Mouse (Mus musculus): ENCODE measurements around the gene Wbp11. TPM values are rescaled to one million over a fixed set of nuclear protein-coding genes. Genes with fewer than 3 reads are reported as not detected.

The Wbp11 gene
- polyA plus RNA-seq (2015; fragmentation: Nextera tagmentation; extraction: Ambion mirVana): 62.5 and 80.2 TPM in 2 replicates

GRCm38 (mm10) chr6:136827881-136828561 is at the start of gene Wbp11:
TSS of gene Wbp11 (minus strand) at chr6:136828233.
- Histone ChIP-seq H3K4me1 (replicated peaks) (peaks cover 16% of the 10 kb centered on the region), H3K27me3 (no peaks in the 10 kb centered on the region), H3K36me3 (peaks cover 23% of the 10 kb centered on the region), H3K9me3 (replicated peaks) (no peaks in the 10 kb centered on the region), H3K4me2 (peak within 1 kb of the TSS; percentile 81), H3K27ac (peak within 1 kb of the TSS; percentile 85), H3K4me3 (replicated peaks) (peak within 1 kb of the TSS; percentile 89), H3K9ac (peak within 1 kb of the TSS; percentile 97)
- WGBS (ENCODE audit: insufficient replicate concordance): under 1% methylated on average over 45 of the region's 45 CpGs
- DNase-seq (peak; percentile 92), ATAC-seq (ENCODE audit: low read depth) (peak; percentile 100)

- H3K27ac ChIP-seq: no peak within 1 kb of the TSS
- no peaks in the 10 kb centered on the region for H3K36me3 ChIP-seq
- no peaks in the 10 kb centered on the region for H3K4me1 ChIP-seq (replicated peaks)
- no peak within 1 kb of the TSS for H3K4me3 ChIP-seq (replicated peaks)
- no peak for ATAC-seq (ENCODE audit: low read depth)
- H3K27me3 ChIP-seq: no peaks in the 10 kb centered on the region
- H3K9ac ChIP-seq: no peak within 1 kb of the TSS
- no peak for DNase-seq
- H3K9me3 ChIP-seq (replicated peaks): no peaks in the 10 kb centered on the region
- no peak within 1 kb of the TSS for H3K4me2 ChIP-seq
- WGBS (ENCODE audit: insufficient replicate concordance): 52% methylated on average over 9 of the region's 9 CpGs
Observed at GRCm38 (mm10) chr6:136875670-136876069, 47.6 kb upstream of the Wbp11 start, which contains the start of gene Mgp. TSS of gene Mgp (minus strand) at chr6:136875823.

GRCm38 (mm10) chr6:136874599-136874998 is 46.6 kb upstream of the Wbp11 start:
- Histone ChIP-seq H3K36me3 (no peaks in the 10 kb centered on the region), H3K4me1 (replicated peaks) (no peaks in the 10 kb centered on the region), H3K9ac (no peak overlapping the region), H3K27me3 (no peaks in the 10 kb centered on the region), H3K4me3 (replicated peaks) (no peak overlapping the region), H3K27ac (no peak overlapping the region), H3K4me2 (no peak overlapping the region), H3K9me3 (replicated peaks) (no peaks in the 10 kb centered on the region)
- DNase-seq (no peak), ATAC-seq (ENCODE audit: low read depth) (no peak)
- 61% methylated on average over 8 of the region's 8 CpGs for WGBS (ENCODE audit: insufficient replicate concordance)

GRCm38 (mm10) chr6:136868921-136869320 is 40.9 kb upstream of the Wbp11 start:
- Histone ChIP-seq H3K4me2 (no peak overlapping the region), H3K9me3 (replicated peaks) (no peaks in the 10 kb centered on the region), H3K9ac (no peak overlapping the region), H3K27me3 (no peaks in the 10 kb centered on the region), H3K36me3 (no peaks in the 10 kb centered on the region), H3K4me1 (replicated peaks) (peaks cover 16% of the 10 kb centered on the region), H3K27ac (no peak overlapping the region), H3K4me3 (replicated peaks) (no peak overlapping the region)
- 69% methylated on average over 5 of the region's 5 CpGs for WGBS (ENCODE audit: insufficient replicate concordance)
- ATAC-seq (ENCODE audit: low read depth) (no peak), DNase-seq (no peak)

GRCm38 (mm10) chr6:136866150-136866549 is 38.1 kb upstream of the Wbp11 start:
- Histone ChIP-seq H3K4me3 (replicated peaks) (no peak overlapping the region), H3K27ac (no peak overlapping the region), H3K4me2 (no peak overlapping the region), H3K4me1 (replicated peaks) (peaks cover 18% of the 10 kb centered on the region), H3K9me3 (replicated peaks) (no peaks in the 10 kb centered on the region), H3K36me3 (no peaks in the 10 kb centered on the region), H3K9ac (no peak overlapping the region), H3K27me3 (no peaks in the 10 kb centered on the region)
- WGBS (ENCODE audit: insufficient replicate concordance): 73% methylated on average over 4 of the region's 4 CpGs
- no peak for ATAC-seq (ENCODE audit: low read depth)
- DNase-seq: no peak

GRCm38 (mm10) chr6:136865360-136865759 is 37.3 kb upstream of the Wbp11 start:
- H3K9me3 ChIP-seq (replicated peaks): no peaks in the 10 kb centered on the region
- H3K27me3 ChIP-seq: no peaks in the 10 kb centered on the region
- H3K4me1 ChIP-seq (replicated peaks): peaks cover 25% of the 10 kb centered on the region
- ATAC-seq (ENCODE audit: low read depth) (peak; percentile 80), DNase-seq (no peak)
- no peak overlapping the region for H3K4me2 ChIP-seq
- no peaks in the 10 kb centered on the region for H3K36me3 ChIP-seq
- peak overlapping the region; percentile 29; the same call in 1 of the 2 replicates for H3K27ac ChIP-seq
- H3K4me3 ChIP-seq (replicated peaks): no peak overlapping the region
- H3K9ac ChIP-seq: no peak overlapping the region
- 46% methylated on average over 5 of the region's 5 CpGs for WGBS (ENCODE audit: insufficient replicate concordance)

- no peaks in the 10 kb centered on the region for H3K27me3 ChIP-seq
- H3K9ac ChIP-seq: no peak overlapping the region; the same call in 1 of the 2 replicates
- ATAC-seq (ENCODE audit: low read depth) (no peak), DNase-seq (no peak)
- H3K27ac ChIP-seq: peak overlapping the region; percentile 52; the same call in 1 of the 2 replicates
- peaks cover 51% of the 10 kb centered on the region for H3K4me1 ChIP-seq (replicated peaks)
- H3K9me3 ChIP-seq (replicated peaks): no peaks in the 10 kb centered on the region
- no peak overlapping the region for H3K4me2 ChIP-seq
- no peak overlapping the region for H3K4me3 ChIP-seq (replicated peaks)
- peaks cover under 1% of the 10 kb centered on the region; the same call in 1 of the 2 replicates for H3K36me3 ChIP-seq
- 39% methylated on average over 9 of the region's 9 CpGs for WGBS (ENCODE audit: insufficient replicate concordance)
Observed at GRCm38 (mm10) chr6:136861020-136861419, 33.0 kb upstream of the Wbp11 start.

GRCm38 (mm10) chr6:136858420-136858819 is 30.4 kb upstream of the Wbp11 start:
- ATAC-seq (ENCODE audit: low read depth): no peak
- Histone ChIP-seq H3K27ac (peak overlapping the region; percentile 99), H3K4me3 (replicated peaks) (peak overlapping the region; percentile 80), H3K27me3 (no peaks in the 10 kb centered on the region), H3K4me2 (peak overlapping the region; percentile 71), H3K4me1 (replicated peaks) (peaks cover 63% of the 10 kb centered on the region), H3K9ac (peak overlapping the region; percentile 91), H3K9me3 (replicated peaks) (no peaks in the 10 kb centered on the region), H3K36me3 (peaks cover 27% of the 10 kb centered on the region)
- DNase-seq: no peak
- WGBS (ENCODE audit: insufficient replicate concordance): 34% methylated on average over 8 of the region's 8 CpGs

- Histone ChIP-seq H3K9me3 (replicated peaks) (no peaks in the 10 kb centered on the region), H3K4me1 (replicated peaks) (peaks cover 69% of the 10 kb centered on the region), H3K27ac (peak overlapping the region; percentile 99), H3K4me2 (peak overlapping the region; percentile 71), H3K27me3 (no peaks in the 10 kb centered on the region), H3K36me3 (peaks cover 31% of the 10 kb centered on the region), H3K9ac (peak overlapping the region; percentile 91), H3K4me3 (replicated peaks) (peak overlapping the region; percentile 80)
- DNase-seq: no peak
- WGBS (ENCODE audit: insufficient replicate concordance): 2% methylated on average over 11 of the region's 11 CpGs
- peak; percentile 69 for ATAC-seq (ENCODE audit: low read depth)
Observed at GRCm38 (mm10) chr6:136857873-136858260, 29.8 kb upstream of the Wbp11 start.

GRCm38 (mm10) chr6:136857186-136857872 is 29.3 kb upstream of the Wbp11 start, which contains the start of gene Art4:
TSS of gene Art4 (minus strand) at chr6:136857733.
- Histone ChIP-seq H3K4me1 (replicated peaks) (peaks cover 74% of the 10 kb centered on the region), H3K9ac (peak within 1 kb of the TSS; percentile 91), H3K36me3 (peaks cover 37% of the 10 kb centered on the region), H3K4me2 (peak within 1 kb of the TSS; percentile 71), H3K9me3 (replicated peaks) (no peaks in the 10 kb centered on the region), H3K4me3 (replicated peaks) (peak within 1 kb of the TSS; percentile 80), H3K27ac (peak within 1 kb of the TSS; percentile 99), H3K27me3 (no peaks in the 10 kb centered on the region)
- WGBS (ENCODE audit: insufficient replicate concordance): 10% methylated on average over 18 of the region's 18 CpGs
- peak; percentile 98 for ATAC-seq (ENCODE audit: low read depth)
- peak; percentile 89 for DNase-seq

- Histone ChIP-seq H3K4me2 (peak overlapping the region; percentile 71), H3K9ac (peak overlapping the region; percentile 91), H3K36me3 (peaks cover 48% of the 10 kb centered on the region), H3K9me3 (replicated peaks) (no peaks in the 10 kb centered on the region), H3K4me3 (replicated peaks) (peak overlapping the region; percentile 80), H3K27ac (peak overlapping the region; percentile 99), H3K4me1 (replicated peaks) (peaks cover 82% of the 10 kb centered on the region), H3K27me3 (no peaks in the 10 kb centered on the region)
- ATAC-seq (ENCODE audit: low read depth) (peak; percentile 21; the same call in 1 of the 2 replicates), DNase-seq (peak; percentile 57)
- 25% methylated on average over 14 of the region's 14 CpGs for WGBS (ENCODE audit: insufficient replicate concordance)
Observed at GRCm38 (mm10) chr6:136856071-136856636, 28.1 kb upstream of the Wbp11 start.

Data from liver, embryonic 13.5 days (tissue).